Mouse (Mus musculus) hindlimb bud, embryonic 11.5 days (tissue): ENCODE results near the gene Slc39a9.

ENCODE experiments used
- DNase-seq: peaks from one replicate; pipeline ENCODE4 v3.0.0-alpha.2; 2012; ENCODE audit warnings: low read depth, low spot score; ENCODE audit errors: extremely low spot score

Slc39a9 gene

GRCm38 (mm10) chr12:80653951-80654658, 10.4 kb downstream of the Slc39a9 start:
- no peak for DNase-seq

GRCm38 (mm10) chr12:80654659-80655025, 11.0 kb downstream of the Slc39a9 start:
- DNase-seq: no peak

- no peak for DNase-seq
Observed at GRCm38 (mm10) chr12:80658661-80659060, 15.0 kb downstream of the Slc39a9 start.

- no peak for DNase-seq
Observed at GRCm38 (mm10) chr12:80662322-80662721, 18.6 kb downstream of the Slc39a9 start.

GRCm38 (mm10) chr12:80663935-80664334, 20.3 kb downstream of the Slc39a9 start:
- DNase-seq: no peak

- DNase-seq: no peak
Observed at GRCm38 (mm10) chr12:80668391-80668790, 24.7 kb downstream of the Slc39a9 start.

- peak; percentile 28 for DNase-seq
Observed at GRCm38 (mm10) chr12:80673170-80673569, 29.5 kb downstream of the Slc39a9 start.

- no peak for DNase-seq
Observed at GRCm38 (mm10) chr12:80681340-80681739, 37.7 kb downstream of the Slc39a9 start.

GRCm38 (mm10) chr12:80683554-80683953, 39.9 kb downstream of the Slc39a9 start:
- DNase-seq: no peak

- no peak for DNase-seq
Observed at GRCm38 (mm10) chr12:80684316-80684715, 40.6 kb downstream of the Slc39a9 start.

- no peak for DNase-seq
Observed at GRCm38 (mm10) chr12:80687788-80688211, 44.1 kb downstream of the Slc39a9 start.

GRCm38 (mm10) chr12:80689696-80690095, 46.0 kb downstream of the Slc39a9 start:
- DNase-seq: no peak

GRCm38 (mm10) chr12:80691671-80692091, 48.0 kb downstream of the Slc39a9 start:
- no peak for DNase-seq

- no peak for DNase-seq
Observed at GRCm38 (mm10) chr12:80692269-80692972, 48.7 kb downstream of the Slc39a9 start, which contains the start of gene Plekhd1. Gene Plekhd1, plus strand, starts transcription at chr12:80692591.

GRCm38 (mm10) chr12:80693700-80694099, 50.0 kb downstream of the Slc39a9 start:
- no peak for DNase-seq

- no peak for DNase-seq
Observed at GRCm38 (mm10) chr12:80695004-80695403, 51.3 kb downstream of the Slc39a9 start.

- no peak for DNase-seq
Observed at GRCm38 (mm10) chr12:80698526-80699143, 55.0 kb downstream of the Slc39a9 start.

- no peak for DNase-seq
Observed at GRCm38 (mm10) chr12:80699144-80699531, 55.5 kb downstream of the Slc39a9 start.

- no peak for DNase-seq
Observed at GRCm38 (mm10) chr12:80701332-80701731, 57.6 kb downstream of the Slc39a9 start.

- DNase-seq: no peak
Observed at GRCm38 (mm10) chr12:80706208-80706914, 62.7 kb downstream of the Slc39a9 start.

GRCm38 (mm10) chr12:80706915-80707604, 63.4 kb downstream of the Slc39a9 start:
- DNase-seq: no peak
